Mouse (Mus musculus): ENCODE results near the gene Epn2. TPM values are rescaled to one million over a fixed set of nuclear protein-coding genes. Genes with fewer than 3 reads are reported as not detected.
A peak's percentile ranks its signal among the peaks of the same experiment; 100 is the strongest.

The Epn2 gene
- polyA plus RNA-seq, 1 experiment from 2014 or later = 23.9 TPM

GRCm38 (mm10) chr11:61532820-61533219 is 46.7 kb downstream of the Epn2 start:
- WGBS = 96% methylated on average over 2 of the region's 2 CpGs
- Histone ChIP-seq H3K27me3 (ENCODE audit: low read depth, poor library complexity, severe bottlenecking) (no peaks in the 10 kb centered on the region), H3K4me3 (no peak overlapping the region), H3K9me3 (replicated peaks) (no peaks in the 10 kb centered on the region), H3K27ac (replicated peaks) (no peak overlapping the region), H3K36me3 (peaks cover 41% of the 10 kb centered on the region), H3K4me1 (peaks cover 12% of the 10 kb centered on the region)
- DNase-seq (ENCODE audit: low spot score) = no peak

- 61% methylated on average over 4 of the region's 4 CpGs for WGBS
- peaks cover 46% of the 10 kb centered on the region for H3K36me3 ChIP-seq
These were observed 50.2 kb downstream of the Epn2 start for GRCm38 (mm10) chr11:61529268-61529713.

GRCm38 (mm10) chr11:61526872-61527271 is 52.6 kb downstream of the Epn2 start:
- Histone ChIP-seq H3K27me3 (ENCODE audit: low read depth, poor library complexity, severe bottlenecking) (no peaks in the 10 kb centered on the region), H3K9me3 (replicated peaks) (no peaks in the 10 kb centered on the region), H3K36me3 (peaks cover 47% of the 10 kb centered on the region), H3K27ac (replicated peaks) (no peak overlapping the region), H3K4me3 (no peak overlapping the region), H3K4me1 (peaks cover 10% of the 10 kb centered on the region)
- WGBS = 100% methylated on average over 1 of the region's 1 CpGs
- DNase-seq (ENCODE audit: low spot score) = no peak

More at GRCm38 (mm10) chr11:61529268-61529713, 50.2 kb downstream of the Epn2 start:
- peaks cover 11% of the 10 kb centered on the region for H3K4me1 ChIP-seq
- H3K4me3 ChIP-seq = no peak overlapping the region
- H3K27me3 ChIP-seq (ENCODE audit: low read depth, poor library complexity, severe bottlenecking) = no peaks in the 10 kb centered on the region
- DNase-seq (ENCODE audit: low spot score) = peak; percentile 14
- peak overlapping the region; percentile 6; the same call in 1 of the 2 replicates for H3K27ac ChIP-seq (replicated peaks)
- H3K9me3 ChIP-seq (replicated peaks) = no peaks in the 10 kb centered on the region

- 96% methylated on average over 3 of the region's 3 CpGs for WGBS
- no peaks in the 10 kb centered on the region for H3K27me3 ChIP-seq (ENCODE audit: low read depth, poor library complexity, severe bottlenecking)
- H3K27ac ChIP-seq (replicated peaks) = no peak overlapping the region
- DNase-seq (ENCODE audit: low spot score) = no peak
- no peak overlapping the region for H3K4me3 ChIP-seq
- no peaks in the 10 kb centered on the region for H3K9me3 ChIP-seq (replicated peaks)
- H3K4me1 ChIP-seq = no peaks in the 10 kb centered on the region
- peaks cover 74% of the 10 kb centered on the region for H3K36me3 ChIP-seq
These were observed 59.9 kb downstream of the Epn2 start for GRCm38 (mm10) chr11:61519484-61520107.

GRCm38 (mm10) chr11:61518871-61519270 is 60.6 kb downstream of the Epn2 start:
- no peaks in the 10 kb centered on the region for H3K4me1 ChIP-seq
- WGBS = 90% methylated on average over 3 of the region's 3 CpGs
- peaks cover 79% of the 10 kb centered on the region for H3K36me3 ChIP-seq
- H3K27ac ChIP-seq (replicated peaks) = no peak overlapping the region
- H3K4me3 ChIP-seq = no peak overlapping the region
- H3K9me3 ChIP-seq (replicated peaks) = no peaks in the 10 kb centered on the region
- no peaks in the 10 kb centered on the region for H3K27me3 ChIP-seq (ENCODE audit: low read depth, poor library complexity, severe bottlenecking)
- DNase-seq (ENCODE audit: low spot score) = no peak

GRCm38 (mm10) chr11:61517971-61518370 is 61.5 kb downstream of the Epn2 start:
- H3K27me3 ChIP-seq (ENCODE audit: low read depth, poor library complexity, severe bottlenecking) = no peaks in the 10 kb centered on the region
- H3K4me1 ChIP-seq = no peaks in the 10 kb centered on the region
- H3K27ac ChIP-seq (replicated peaks) = no peak overlapping the region
- H3K36me3 ChIP-seq = peaks cover 82% of the 10 kb centered on the region
- DNase-seq (ENCODE audit: low spot score) = no peak
- no peak overlapping the region for H3K4me3 ChIP-seq
- H3K9me3 ChIP-seq (replicated peaks) = no peaks in the 10 kb centered on the region
- 88% methylated on average over 1 of the region's 1 CpGs for WGBS

GRCm38 (mm10) chr11:61514953-61515352 is 64.5 kb downstream of the Epn2 start:
- Histone ChIP-seq H3K4me3 (no peak overlapping the region), H3K9me3 (replicated peaks) (no peaks in the 10 kb centered on the region), H3K27ac (replicated peaks) (no peak overlapping the region), H3K4me1 (peaks cover 7% of the 10 kb centered on the region), H3K36me3 (peaks cover 79% of the 10 kb centered on the region), H3K27me3 (ENCODE audit: low read depth, poor library complexity, severe bottlenecking) (no peaks in the 10 kb centered on the region)
- DNase-seq (ENCODE audit: low spot score) = peak; percentile 53
- 40% methylated on average over 3 of the region's 3 CpGs for WGBS

GRCm38 (mm10) chr11:61504713-61505257 is 74.7 kb downstream of the Epn2 start, which contains the start of gene B9d1:
Gene B9d1, plus strand, starts transcription at chr11:61505144.
- Histone ChIP-seq H3K4me3 (peak within 1 kb of the TSS; percentile 74), H3K27ac (replicated peaks) (peak within 1 kb of the TSS; percentile 96), H3K4me1 (peaks cover 23% of the 10 kb centered on the region), H3K27me3 (ENCODE audit: low read depth, poor library complexity, severe bottlenecking) (no peaks in the 10 kb centered on the region), H3K9me3 (replicated peaks) (no peaks in the 10 kb centered on the region), H3K36me3 (peaks cover 19% of the 10 kb centered on the region)
- peak; percentile 94 for DNase-seq (ENCODE audit: low spot score)
- under 1% methylated on average over 39 of the region's 39 CpGs for WGBS

- WGBS = 83% methylated on average over 8 of the region's 8 CpGs
- no peak overlapping the region for H3K4me3 ChIP-seq
- H3K4me1 ChIP-seq = peaks cover 23% of the 10 kb centered on the region
- H3K27ac ChIP-seq (replicated peaks) = no peak overlapping the region
- no peaks in the 10 kb centered on the region for H3K9me3 ChIP-seq (replicated peaks)
- no peaks in the 10 kb centered on the region for H3K27me3 ChIP-seq (ENCODE audit: low read depth, poor library complexity, severe bottlenecking)
- no peak for DNase-seq (ENCODE audit: low spot score)
- H3K36me3 ChIP-seq = 0 out of 2 replicates have a peak, but pooled peaks cover 12% of the 10 kb centered on the region
These were observed 75.6 kb downstream of the Epn2 start for GRCm38 (mm10) chr11:61503933-61504332.

GRCm38 (mm10) chr11:61498736-61499504 is 80.6 kb downstream of the Epn2 start:
- DNase-seq (ENCODE audit: low spot score) = no peak
- Histone ChIP-seq H3K36me3 (no peaks in the 10 kb centered on the region), H3K27ac (replicated peaks) (no peak overlapping the region), H3K9me3 (replicated peaks) (no peaks in the 10 kb centered on the region), H3K27me3 (ENCODE audit: low read depth, poor library complexity, severe bottlenecking) (no peaks in the 10 kb centered on the region), H3K4me3 (no peak overlapping the region), H3K4me1 (peaks cover 7% of the 10 kb centered on the region)
- 87% methylated on average over 6 of the region's 6 CpGs for WGBS

GRCm38 (mm10) chr11:61497490-61497889 is 82.0 kb downstream of the Epn2 start:
- DNase-seq (ENCODE audit: low spot score) = no peak
- WGBS = 81% methylated on average over 1 of the region's 1 CpGs
- H3K36me3 ChIP-seq = peaks cover 6% of the 10 kb centered on the region

GRCm38 (mm10) chr11:61495528-61495927 is 84.0 kb downstream of the Epn2 start:
- DNase-seq (ENCODE audit: low spot score) = no peak
- peaks cover 24% of the 10 kb centered on the region for H3K4me1 ChIP-seq
- H3K27ac ChIP-seq (replicated peaks) = peak overlapping the region; percentile 95; the same call in 1 of the 2 replicates
- H3K27me3 ChIP-seq (ENCODE audit: low read depth, poor library complexity, severe bottlenecking) = no peaks in the 10 kb centered on the region
- peaks cover 26% of the 10 kb centered on the region for H3K36me3 ChIP-seq
- H3K9me3 ChIP-seq (replicated peaks) = no peaks in the 10 kb centered on the region
- no peak overlapping the region for H3K4me3 ChIP-seq
- 93% methylated on average over 2 of the region's 2 CpGs for WGBS

More at GRCm38 (mm10) chr11:61497490-61497889, 82.0 kb downstream of the Epn2 start:
- Histone ChIP-seq H3K4me3 (no peak overlapping the region), H3K27me3 (ENCODE audit: low read depth, poor library complexity, severe bottlenecking) (no peaks in the 10 kb centered on the region), H3K4me1 (peaks cover 18% of the 10 kb centered on the region), H3K27ac (replicated peaks) (no peak overlapping the region), H3K9me3 (replicated peaks) (no peaks in the 10 kb centered on the region)
